Mouse (Mus musculus) lung, embryonic 15.5 days (tissue): ENCODE measurements around the gene Pram1. TPM values are rescaled to one million over a fixed set of nuclear protein-coding genes. Genes with fewer than 3 reads are reported as not detected.
"Not testable (repeated sequence)": the region's sequence is repeated elsewhere in the genome, so short reads cannot be mapped to it uniquely, and the experiment has no call there.

ENCODE experiments used
- ATAC-seq: fragments of 200-750 bp; cut with Nextera tagmentation; 2 replicates; pipeline ENCODE4 v1.8.0; 2017; ENCODE audit warnings: moderate number of reproducible peaks, borderline replicate concordance; ENCODE audit not compliant: low FRiP score, low TSS enrichment; ENCODE audit errors: extremely low read depth
- H3K27ac ChIP-seq: fragments of 300-500 bp; sonication (generic); 2 replicates; pipeline ENCODE4 v1.5.1; 2015; ENCODE audit warnings: moderate library complexity, mild to moderate bottlenecking, inconsistent platforms
- H3K27me3 ChIP-seq: fragments of 300-500 bp; sonication (generic); 2 replicates; pipeline ENCODE4 v1.6.1; 2015; ENCODE audit warnings: inconsistent platforms
- H3K36me3 ChIP-seq: fragments of 300-500 bp; sonication (generic); 2 replicates; pipeline ENCODE4 v1.6.1; 2015; ENCODE audit warnings: inconsistent platforms
- H3K4me1 ChIP-seq: fragments of 300-500 bp; sonication (generic); 2 replicates; pipeline ENCODE4 v1.6.1; 2015; ENCODE audit warnings: inconsistent platforms
- H3K4me2 ChIP-seq: fragments of 300-500 bp; sonication (generic); 2 replicates; pipeline ENCODE4 v1.6.1; 2015; ENCODE audit warnings: inconsistent platforms, mild to moderate bottlenecking, moderate library complexity
- H3K4me3 ChIP-seq: fragments of 300-500 bp; sonication (generic); 2 replicates; pipeline ENCODE4 v1.5.1; 2015; ENCODE audit warnings: mild to moderate bottlenecking, inconsistent platforms
- H3K9ac ChIP-seq: fragments of 300-500 bp; sonication (generic); 2 replicates; pipeline ENCODE4 v1.6.1; 2015; ENCODE audit warnings: inconsistent platforms
- H3K9me3 ChIP-seq: fragments of 300-500 bp; sonication (generic); 2 replicates; pipeline ENCODE4 v1.6.1; 2016; ENCODE audit warnings: inconsistent platforms
- WGBS: fragments of 180-500 bp; shearing (Covaris S2); methylation state at CpG from one replicate; pipeline ENCODE4 v1.1.7; 2015; 5-methylcytosine and 5-hydroxymethylcytosine counted together
- polyA plus RNA-seq: library from polyadenylated mRNA; unstranded; fragments of >200 nt; fragmentation: Nextera tagmentation; extraction: Ambion mirVana; gene quantifications from 2 replicates; pipeline ENCODE4 v1.2.1, GENCODE M21; 2015

Pram1 gene
- polyA plus RNA-seq, result 0.97 and 1.1 TPM in 2 replicates

DNA sequence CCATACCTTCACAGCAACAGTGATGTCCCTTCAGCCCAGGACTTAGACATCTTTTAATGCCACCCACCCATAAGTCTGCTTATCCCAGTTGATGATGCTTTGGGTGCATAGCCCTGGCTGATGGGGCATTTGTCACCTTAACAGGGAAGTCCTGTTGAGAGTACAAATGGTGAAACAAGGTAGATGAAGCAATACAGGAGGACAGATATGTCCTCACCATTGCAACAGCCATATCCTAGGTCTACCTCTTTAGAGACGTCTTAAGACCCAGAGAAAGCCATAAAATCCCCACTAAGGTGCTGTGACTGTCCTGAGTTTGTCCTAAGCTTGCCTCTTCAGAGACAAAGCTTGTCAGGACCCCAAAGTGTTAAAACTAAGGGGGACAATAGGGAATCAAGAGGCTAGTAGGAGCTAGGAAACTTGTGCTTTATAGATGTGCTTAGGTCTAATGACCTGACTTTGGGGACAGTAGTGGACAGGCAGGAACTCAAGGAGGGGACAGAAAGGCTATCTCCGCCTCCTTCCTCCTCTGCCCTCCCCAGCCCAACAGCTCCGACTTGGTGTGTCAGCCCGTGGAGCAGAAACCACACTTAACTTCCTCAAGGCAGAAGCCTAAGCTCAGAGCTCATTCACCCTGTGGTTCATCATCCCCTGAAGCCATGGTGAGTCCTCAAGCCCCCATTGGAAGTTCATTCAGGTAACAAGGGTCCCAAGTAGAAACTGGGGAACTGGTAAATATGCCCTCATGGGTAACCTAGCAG is at the start of gene Pram1:
Pram1 (plus strand) TSS at position 541 of the 761 bp plus-strand sequence.
- ATAC-seq, result no peak
- Histone ChIP-seq H3K9me3 (no peaks in the 10 kb centered on the region), H3K4me3 (no peak within 1 kb of the TSS), H3K36me3 (0 out of 2 replicates have a peak, but pooled peaks cover 6% of the 10 kb centered on the region), H3K27me3 (no peaks in the 10 kb centered on the region), H3K9ac (no peak within 1 kb of the TSS), H3K4me2 (no peak within 1 kb of the TSS), H3K27ac (no peak within 1 kb of the TSS), H3K4me1 (no peaks in the 10 kb centered on the region)
- WGBS, result 83% methylated on average over 4 of the region's 4 CpGs

DNA sequence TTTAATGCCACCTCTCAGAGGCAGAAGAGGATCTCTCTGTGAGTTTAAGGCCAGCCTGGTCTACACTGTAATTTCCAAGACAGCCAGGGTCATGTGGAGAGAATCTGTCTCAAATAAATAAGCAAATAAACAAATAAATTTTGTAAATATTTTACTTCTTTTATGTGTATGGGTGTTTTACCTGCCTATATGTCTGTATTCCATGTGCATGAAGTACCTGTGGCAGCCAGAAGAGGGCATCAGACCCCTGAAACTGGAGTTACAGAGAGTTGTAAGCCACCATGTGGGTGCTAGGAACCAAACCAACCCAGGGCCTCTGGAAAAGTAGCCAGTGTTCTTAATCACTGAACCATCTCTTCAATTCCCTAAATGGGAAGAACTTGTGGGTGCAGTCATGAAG is 40.6 kb upstream of the Pram1 start:
- Histone ChIP-seq H3K9ac (no peak overlapping the region), H3K36me3 (no peaks in the 10 kb centered on the region), H3K4me1 (no peaks in the 10 kb centered on the region), H3K27me3 (no peaks in the 10 kb centered on the region), H3K27ac (no peak overlapping the region), H3K9me3 (no peaks in the 10 kb centered on the region), H3K4me3 (no peak overlapping the region), H3K4me2 (no peak overlapping the region)
- no peak for ATAC-seq

- Histone ChIP-seq H3K27ac (no peak overlapping the region), H3K4me1 (no peaks in the 10 kb centered on the region), H3K36me3 (no peaks in the 10 kb centered on the region), H3K27me3 (no peaks in the 10 kb centered on the region), H3K9me3 (no peaks in the 10 kb centered on the region), H3K9ac (no peak overlapping the region), H3K4me2 (no peak overlapping the region), H3K4me3 (no peak overlapping the region)
- WGBS, result 85% methylated on average over 5 of the region's 5 CpGs
- no peak for ATAC-seq
Observed at GRCm38 (mm10) chr17:33598506-33598905, 39.4 kb upstream of the Pram1 start.

GRCm38 (mm10) chr17:33599836-33600475 is 37.9 kb upstream of the Pram1 start:
- no peak for ATAC-seq
- 83% methylated on average over 8 of the region's 8 CpGs for WGBS

DNA sequence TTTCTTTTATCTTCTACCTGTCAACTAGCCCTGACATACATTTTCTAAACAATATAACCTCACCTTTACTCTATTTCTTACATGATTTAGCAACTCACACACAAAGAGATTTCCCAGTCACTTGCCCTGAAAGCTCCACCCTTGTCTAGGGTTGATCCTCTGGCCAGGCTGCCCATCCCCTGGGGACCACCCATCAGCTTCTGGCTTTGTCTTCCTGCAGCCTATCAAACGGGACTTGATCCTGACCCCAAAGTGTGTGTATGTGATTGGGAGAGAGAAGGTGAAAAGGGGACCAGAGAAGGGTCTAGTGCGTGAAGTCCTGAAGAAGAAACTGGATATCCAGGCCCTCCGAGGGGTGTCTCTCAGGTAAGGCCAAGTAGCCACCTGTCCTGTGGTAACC is 37.0 kb upstream of the Pram1 start:
- 75% methylated on average over 3 of the region's 3 CpGs for WGBS
- Histone ChIP-seq H3K4me2 (no peak overlapping the region), H3K4me1 (no peaks in the 10 kb centered on the region), H3K9ac (no peak overlapping the region), H3K9me3 (no peaks in the 10 kb centered on the region), H3K36me3 (no peaks in the 10 kb centered on the region), H3K27me3 (no peaks in the 10 kb centered on the region), H3K4me3 (no peak overlapping the region), H3K27ac (no peak overlapping the region)
- no peak for ATAC-seq

More at GRCm38 (mm10) chr17:33599836-33600475, 37.9 kb upstream of the Pram1 start:
- no peaks in the 10 kb centered on the region for H3K27me3 ChIP-seq
- no peaks in the 10 kb centered on the region for H3K9me3 ChIP-seq
- H3K9ac ChIP-seq, result no peak overlapping the region
- H3K27ac ChIP-seq, result no peak overlapping the region
- no peak overlapping the region for H3K4me3 ChIP-seq
- H3K36me3 ChIP-seq, result no peaks in the 10 kb centered on the region
- no peaks in the 10 kb centered on the region for H3K4me1 ChIP-seq
- H3K4me2 ChIP-seq, result no peak overlapping the region

GRCm38 (mm10) chr17:33601947-33602346 is 35.9 kb upstream of the Pram1 start:
- whole genome bisulfite sequencing, result 68% methylated on average over 12 of the region's 12 CpGs
- Histone ChIP-seq H3K27me3 (no peaks in the 10 kb centered on the region), H3K4me3 (no peak overlapping the region), H3K36me3 (no peaks in the 10 kb centered on the region), H3K27ac (no peak overlapping the region), H3K9ac (no peak overlapping the region), H3K4me1 (no peaks in the 10 kb centered on the region), H3K9me3 (no peaks in the 10 kb centered on the region), H3K4me2 (no peak overlapping the region)
- no peak for ATAC-seq

GRCm38 (mm10) chr17:33607273-33607672 is 30.6 kb upstream of the Pram1 start:
- H3K27me3 ChIP-seq, result no peaks in the 10 kb centered on the region
- no peak overlapping the region for H3K9ac ChIP-seq
- H3K4me3 ChIP-seq, result no peak overlapping the region
- no peaks in the 10 kb centered on the region for H3K4me1 ChIP-seq
- H3K27ac ChIP-seq, result no peak overlapping the region
- no peaks in the 10 kb centered on the region for H3K36me3 ChIP-seq
- ATAC-seq, result no peak
- WGBS, result 64% methylated on average over 2 of the region's 2 CpGs
- H3K9me3 ChIP-seq, result no peaks in the 10 kb centered on the region
- H3K4me2 ChIP-seq, result no peak overlapping the region

- Histone ChIP-seq H3K4me1 (no peaks in the 10 kb centered on the region), H3K4me3 (no peak overlapping the region), H3K9ac (no peak overlapping the region), H3K9me3 (no peaks in the 10 kb centered on the region), H3K27me3 (no peaks in the 10 kb centered on the region), H3K4me2 (no peak overlapping the region), H3K27ac (no peak overlapping the region), H3K36me3 (no peaks in the 10 kb centered on the region)
- WGBS, result 75% methylated on average over 7 of the region's 7 CpGs
- no peak for ATAC-seq
Observed at GRCm38 (mm10) chr17:33610548-33610947, 27.3 kb upstream of the Pram1 start.

DNA sequence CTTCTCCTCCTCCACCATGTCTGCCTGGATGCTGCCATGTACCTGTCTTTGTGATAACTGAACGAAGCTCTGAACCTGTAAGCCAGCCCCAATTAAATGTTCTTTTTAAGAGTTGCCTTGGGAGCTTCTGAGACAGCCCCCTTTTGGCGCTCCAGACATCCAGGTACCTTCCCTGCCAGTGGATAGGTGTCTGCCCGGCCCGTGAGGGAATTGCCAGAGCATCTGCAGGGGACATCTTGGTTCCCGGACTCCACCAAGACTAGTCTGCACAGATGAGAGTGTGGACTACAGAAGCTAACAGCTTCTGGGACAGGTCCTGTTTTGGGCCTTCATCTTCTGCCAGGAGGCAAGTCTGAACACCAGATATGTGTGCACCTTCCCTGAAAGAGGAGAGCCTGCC is 24.1 kb upstream of the Pram1 start:
- 81% methylated on average over 5 of the region's 5 CpGs for WGBS
- not testable (repeated sequence) for H3K4me2 ChIP-seq, ATAC-seq

GRCm38 (mm10) chr17:33627281-33627680 is 10.6 kb upstream of the Pram1 start:
- H3K9ac ChIP-seq, result no peak overlapping the region
- peaks cover 17% of the 10 kb centered on the region for H3K4me1 ChIP-seq
- no peaks in the 10 kb centered on the region for H3K27me3 ChIP-seq
- no peak overlapping the region for H3K4me2 ChIP-seq
- H3K4me3 ChIP-seq, result no peak overlapping the region
- H3K36me3 ChIP-seq, result peaks cover 14% of the 10 kb centered on the region
- no peaks in the 10 kb centered on the region for H3K9me3 ChIP-seq
- WGBS, result 88% methylated on average over 3 of the region's 3 CpGs
- no peak overlapping the region for H3K27ac ChIP-seq
- no peak for ATAC-seq

More for the DNA sequence above, 24.1 kb upstream of the Pram1 start:
- H3K9ac ChIP-seq, H3K36me3 ChIP-seq, H3K27me3 ChIP-seq, H3K4me3 ChIP-seq, H3K9me3 ChIP-seq, H3K4me1 ChIP-seq, H3K27ac ChIP-seq: not testable (repeated sequence)

- WGBS, result 2% methylated on average over 34 of the region's 35 CpGs
- Histone ChIP-seq H3K4me3 (peak within 1 kb of the TSS; percentile 73), H3K36me3 (peaks cover 15% of the 10 kb centered on the region), H3K27ac (peak within 1 kb of the TSS; percentile 99), H3K4me1 (peaks cover 17% of the 10 kb centered on the region), H3K27me3 (no peaks in the 10 kb centered on the region), H3K9ac (peak within 1 kb of the TSS; percentile 81), H3K9me3 (no peaks in the 10 kb centered on the region), H3K4me2 (peak within 1 kb of the TSS; percentile 83)
- peak; percentile 97 for ATAC-seq
Observed at GRCm38 (mm10) chr17:33628621-33629486, 9.0 kb upstream of the Pram1 start, which contains the start of gene Zfp414. Zfp414 (plus strand) TSS chr17:33629090.
